Mouse (Mus musculus) intestine, embryonic 16.5 days (tissue): ENCODE results near the gene Nrap. TPM values are rescaled to one million over a fixed set of nuclear protein-coding genes. Genes with fewer than 3 reads are reported as not detected.
A peak's percentile ranks its signal among the peaks of the same experiment; 100 is the strongest.

Source experiments
- ATAC-seq: fragments of 200-750 bp; cut with Nextera tagmentation; 2 replicates; pipeline ENCODE4 v1.8.0; 2017; ENCODE audit warnings: moderate TSS enrichment, moderate library complexity
- H3K27ac ChIP-seq: fragments of 300-500 bp; sonication (generic); 2 replicates; pipeline ENCODE4 v1.5.1; 2014; ENCODE audit warnings: mild to moderate bottlenecking, low read length
- H3K27me3 ChIP-seq: fragments of 300-500 bp; sonication (generic); replicated peaks from 2 replicates; pipeline ENCODE4 v1.6.1; 2014; ENCODE audit warnings: low read length, control low read depth, mixed read lengths; ENCODE audit not compliant: control insufficient read depth, insufficient read depth
- H3K36me3 ChIP-seq: fragments of 300-500 bp; sonication (generic); 2 replicates; pipeline ENCODE4 v1.6.1; 2014; ENCODE audit warnings: low read length, control low read depth; ENCODE audit not compliant: control insufficient read depth, insufficient read depth
- H3K4me1 ChIP-seq: fragments of 300-500 bp; sonication (generic); 2 replicates; pipeline ENCODE4 v1.6.1; 2014; ENCODE audit warnings: low read length, control low read depth, mixed read lengths; ENCODE audit not compliant: control insufficient read depth, insufficient read depth
- H3K4me2 ChIP-seq: fragments of 300-500 bp; sonication (generic); 2 replicates; pipeline ENCODE4 v1.6.1; 2014; ENCODE audit warnings: low read depth, low read length, control low read depth
- H3K4me3 ChIP-seq: fragments of 300-500 bp; sonication (generic); 2 replicates; pipeline ENCODE4 v1.5.1; 2014; ENCODE audit warnings: mild to moderate bottlenecking, low read length
- H3K9ac ChIP-seq: fragments of 300-500 bp; sonication (generic); 2 replicates; pipeline ENCODE4 v1.6.1; 2014; ENCODE audit warnings: low read depth, low read length
- H3K9me3 ChIP-seq: fragments of 300-500 bp; sonication (generic); 2 replicates; pipeline ENCODE4 v1.6.1; 2016; ENCODE audit warnings: low read length, control low read depth; ENCODE audit not compliant: control insufficient read depth
- WGBS: fragments of 180-500 bp; shearing (Covaris S2); extraction: QIAGEN DNeasy Blood & Tissue Kit; methylation state at CpG from one replicate; pipeline ENCODE4 v1.1.7; 2014; 5-methylcytosine and 5-hydroxymethylcytosine counted together
- polyA plus RNA-seq: library from polyadenylated mRNA; unstranded; fragments of >200 nt; fragmentation: Nextera tagmentation; extraction: Ambion mirVana; gene quantifications from 2 replicates; pipeline ENCODE4 v1.2.1, GENCODE M21; 2015

The Nrap gene
- polyA plus RNA-seq, 1 experiment from 2014 or later: 0.40 TPM

DNA sequence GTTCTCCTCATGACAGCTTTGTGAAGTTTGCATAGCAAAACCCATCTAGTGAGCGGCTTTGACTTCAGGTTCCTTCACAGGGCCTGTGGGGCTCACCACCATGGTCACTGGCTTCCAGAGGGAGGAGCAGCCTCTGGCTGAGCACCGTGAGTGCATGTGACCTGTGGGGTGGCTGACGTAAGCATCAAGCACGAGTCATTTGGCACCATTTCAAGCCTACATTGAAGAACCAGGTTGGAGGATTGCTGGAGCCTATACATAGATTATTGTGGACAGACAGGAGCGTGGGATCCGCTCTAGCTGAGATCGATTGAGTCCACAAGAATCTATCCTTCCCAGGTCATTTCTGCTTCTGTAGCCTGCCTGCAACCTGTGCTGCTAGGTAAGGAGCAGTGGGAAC, 103.0 kb downstream of the Nrap start, which contains the start of gene Habp2:
Habp2 (plus strand) TSS at position 272 of the 400 bp plus-strand sequence.
- ATAC-seq: no peak
- H3K27ac ChIP-seq: no peak within 1 kb of the TSS
- H3K9ac ChIP-seq: no peak within 1 kb of the TSS
- no peaks in the 10 kb centered on the region for H3K9me3 ChIP-seq
- H3K27me3 ChIP-seq: no peaks in the 10 kb centered on the region
- peaks cover 8% of the 10 kb centered on the region for H3K4me1 ChIP-seq
- H3K4me3 ChIP-seq: no peak within 1 kb of the TSS
- no peaks in the 10 kb centered on the region for H3K36me3 ChIP-seq
- H3K4me2 ChIP-seq: 0 out of 2 replicates have a peak within 1 kb of the TSS, but pooled peaks have one; percentile 4
- 57% methylated on average over 7 of the region's 7 CpGs for WGBS

DNA sequence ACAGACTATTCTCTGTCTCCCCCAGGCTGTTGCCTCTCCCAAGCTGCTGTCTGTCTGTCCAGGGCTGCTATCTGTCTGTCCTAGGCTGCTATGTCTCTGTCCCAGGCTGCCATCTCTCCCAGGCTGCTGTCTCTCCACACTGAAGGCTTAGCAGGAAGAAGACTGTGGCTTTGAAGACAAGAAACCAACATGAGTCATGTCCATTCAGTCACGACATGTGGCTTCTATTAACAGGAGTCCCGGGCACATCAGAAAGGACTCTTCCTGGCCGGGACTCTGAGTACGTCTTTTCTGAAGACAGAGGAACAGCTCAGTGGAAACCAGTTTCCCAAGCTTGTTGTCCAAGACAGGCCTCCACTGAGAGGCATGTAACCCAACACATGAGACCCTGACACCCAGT, 104.6 kb downstream of the Nrap start:
- H3K36me3 ChIP-seq: no peaks in the 10 kb centered on the region
- 70% methylated on average over 4 of the region's 4 CpGs for WGBS
- H3K9ac ChIP-seq: no peak overlapping the region
- H3K27me3 ChIP-seq: no peaks in the 10 kb centered on the region
- H3K9me3 ChIP-seq: no peaks in the 10 kb centered on the region
- no peak overlapping the region for H3K4me2 ChIP-seq
- H3K4me3 ChIP-seq: no peak overlapping the region
- no peaks in the 10 kb centered on the region for H3K4me1 ChIP-seq
- no peak overlapping the region for H3K27ac ChIP-seq
- no peak for ATAC-seq

DNA sequence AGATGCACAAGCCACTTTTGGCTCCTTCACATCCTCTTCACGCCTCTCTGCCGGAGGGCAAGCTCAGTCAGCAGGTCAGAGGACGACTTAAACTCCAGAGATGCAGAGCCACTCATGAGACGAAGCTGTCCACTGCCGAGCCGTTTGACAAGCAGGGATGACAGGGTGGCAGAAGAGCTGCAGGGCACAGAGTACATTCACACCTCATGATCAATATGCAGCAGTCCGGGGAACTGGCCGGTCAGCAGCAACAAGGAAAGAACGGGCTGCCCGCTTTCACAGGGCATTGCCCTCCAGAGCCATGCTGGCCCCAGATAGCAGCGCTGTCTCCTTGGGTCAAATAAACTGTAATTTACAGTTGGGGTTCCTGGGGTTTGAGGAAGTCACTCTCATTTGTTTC, 111.5 kb downstream of the Nrap start:
- WGBS: 79% methylated on average over 11 of the region's 11 CpGs
- no peak overlapping the region for H3K4me2 ChIP-seq
- H3K36me3 ChIP-seq: no peaks in the 10 kb centered on the region
- H3K27ac ChIP-seq: no peak overlapping the region
- ATAC-seq: no peak
- H3K4me3 ChIP-seq: no peak overlapping the region
- 0 out of 2 replicates have a peak, but pooled peaks cover 5% of the 10 kb centered on the region for H3K4me1 ChIP-seq
- no peaks in the 10 kb centered on the region for H3K9me3 ChIP-seq
- H3K27me3 ChIP-seq: no peaks in the 10 kb centered on the region
- H3K9ac ChIP-seq: no peak overlapping the region

DNA sequence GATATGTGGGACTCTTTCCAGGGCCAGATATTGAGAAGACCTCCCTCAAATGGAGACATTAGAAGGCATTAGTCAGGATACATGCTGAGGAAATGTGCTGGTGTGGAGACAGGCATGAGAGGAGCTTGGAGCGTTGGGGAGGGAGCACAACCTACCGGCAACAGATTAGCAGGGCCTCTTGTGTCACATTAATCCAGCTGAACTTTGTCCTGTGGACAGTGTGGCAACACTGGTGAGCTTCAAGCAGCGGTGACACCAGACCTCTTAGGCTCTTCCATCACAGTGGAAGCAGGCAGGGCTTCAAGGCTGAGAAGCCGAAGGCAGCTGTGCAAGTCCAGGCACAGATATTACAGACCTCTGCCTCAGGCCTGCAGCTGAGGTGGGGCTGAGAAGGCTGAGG, 111.9 kb downstream of the Nrap start:
- no peak overlapping the region for H3K4me3 ChIP-seq
- no peaks in the 10 kb centered on the region for H3K9me3 ChIP-seq
- H3K4me2 ChIP-seq: no peak overlapping the region
- ATAC-seq: peak; percentile 87
- H3K27ac ChIP-seq: no peak overlapping the region
- no peaks in the 10 kb centered on the region for H3K36me3 ChIP-seq
- H3K9ac ChIP-seq: no peak overlapping the region
- H3K27me3 ChIP-seq: no peaks in the 10 kb centered on the region
- H3K4me1 ChIP-seq: 0 out of 2 replicates have a peak, but pooled peaks cover 5% of the 10 kb centered on the region
- WGBS: 56% methylated on average over 4 of the region's 4 CpGs

DNA sequence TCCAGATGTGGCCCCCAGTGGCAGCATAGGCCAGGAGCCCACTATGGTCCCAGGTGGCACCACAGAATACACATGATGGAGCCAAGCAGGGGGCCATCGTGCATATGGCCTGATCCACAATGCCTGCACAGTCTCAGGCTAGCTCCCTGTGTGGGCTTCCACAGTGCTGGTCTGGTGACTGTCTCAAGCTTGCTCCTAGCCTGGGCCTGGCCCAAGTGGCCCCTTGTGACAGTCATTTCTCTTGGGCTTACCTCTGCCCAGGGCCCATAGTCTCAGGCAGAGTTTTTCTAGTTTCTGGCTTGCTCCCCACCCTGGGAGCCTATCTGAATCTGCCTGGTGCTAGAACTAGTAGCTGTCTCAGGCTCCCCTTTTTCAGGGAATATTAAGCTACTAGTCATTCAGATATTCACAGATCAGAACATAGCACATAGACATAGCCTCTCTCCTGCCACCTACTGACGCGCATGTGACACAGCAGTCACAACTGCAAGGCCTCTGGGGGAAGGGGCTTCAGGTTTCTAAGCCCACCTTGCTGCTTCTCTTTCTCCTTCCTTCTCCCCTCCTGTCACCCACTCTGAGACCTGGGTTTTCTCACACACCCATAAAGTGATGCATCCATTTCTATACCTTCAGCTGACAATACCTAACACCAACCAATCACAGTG, 112.6 kb downstream of the Nrap start:
- Histone ChIP-seq H3K27ac (no peak overlapping the region), H3K4me1 (0 out of 2 replicates have a peak, but pooled peaks cover 5% of the 10 kb centered on the region), H3K27me3 (no peaks in the 10 kb centered on the region), H3K4me3 (no peak overlapping the region), H3K4me2 (no peak overlapping the region), H3K36me3 (no peaks in the 10 kb centered on the region), H3K9me3 (no peaks in the 10 kb centered on the region), H3K9ac (no peak overlapping the region)
- 52% methylated on average over 3 of the region's 3 CpGs for WGBS
- ATAC-seq: no peak

DNA sequence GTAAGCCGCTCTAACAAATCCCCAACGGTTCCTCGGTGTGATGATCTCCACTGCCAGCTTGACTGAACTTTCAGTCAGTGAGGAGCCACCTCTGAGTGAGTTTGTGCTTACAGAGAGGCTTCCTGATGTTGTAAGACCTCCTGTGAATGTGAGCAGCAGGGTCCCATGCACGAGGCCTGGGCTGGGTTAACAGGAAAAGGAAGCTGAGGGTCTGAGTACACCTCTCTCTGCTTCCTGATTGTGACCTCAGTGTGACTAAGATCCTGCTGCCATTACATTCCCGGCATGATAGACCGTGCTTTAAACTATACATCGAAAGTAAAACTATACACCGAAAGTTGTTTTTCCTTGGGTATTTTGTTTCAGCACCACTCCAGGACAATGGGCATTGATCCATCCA, 117.8 kb downstream of the Nrap start:
- Histone ChIP-seq H3K9me3 (no peaks in the 10 kb centered on the region), H3K4me1 (no peaks in the 10 kb centered on the region), H3K4me3 (no peak overlapping the region), H3K27ac (no peak overlapping the region), H3K9ac (no peak overlapping the region), H3K4me2 (no peak overlapping the region), H3K27me3 (no peaks in the 10 kb centered on the region), H3K36me3 (no peaks in the 10 kb centered on the region)
- no peak for ATAC-seq
- 81% methylated on average over 8 of the region's 8 CpGs for WGBS

Other genes starting within 250 kb of the Nrap start
- 10.1 and 12.7 TPM in 2 replicates for gene Habp2, start 102.9 kb downstream of the Nrap start, polyA plus RNA-seq
- gene Casp7, start 7.1 kb upstream of the Nrap start, polyA plus RNA-seq: 41.0 and 41.7 TPM in 2 replicates
- 0.61 and 0.65 TPM in 2 replicates for gene Plekhs1, start 71.6 kb upstream of the Nrap start, polyA plus RNA-seq
- gene Dclre1a, start 158.2 kb upstream of the Nrap start, polyA plus RNA-seq: 19.8 and 20.5 TPM in 2 replicates
- gene Nhlrc2, start 158.2 kb upstream of the Nrap start, polyA plus RNA-seq: 13.4 and 14.9 TPM in 2 replicates